Mouse (Mus musculus) A20 (cell line): ENCODE results near the gene Hmgcs2.

Experiments used
- DNase-seq: peaks from one replicate; pipeline ENCODE4 v3.0.0-alpha.2; 2011; ENCODE audit warnings: low read depth, low spot score

Hmgcs2 gene

GRCm38 (mm10) chr3:98336661-98337654 lies 56.7 kb downstream of the Hmgcs2 start:
- DNase-seq, result peak; percentile 87

DNA sequence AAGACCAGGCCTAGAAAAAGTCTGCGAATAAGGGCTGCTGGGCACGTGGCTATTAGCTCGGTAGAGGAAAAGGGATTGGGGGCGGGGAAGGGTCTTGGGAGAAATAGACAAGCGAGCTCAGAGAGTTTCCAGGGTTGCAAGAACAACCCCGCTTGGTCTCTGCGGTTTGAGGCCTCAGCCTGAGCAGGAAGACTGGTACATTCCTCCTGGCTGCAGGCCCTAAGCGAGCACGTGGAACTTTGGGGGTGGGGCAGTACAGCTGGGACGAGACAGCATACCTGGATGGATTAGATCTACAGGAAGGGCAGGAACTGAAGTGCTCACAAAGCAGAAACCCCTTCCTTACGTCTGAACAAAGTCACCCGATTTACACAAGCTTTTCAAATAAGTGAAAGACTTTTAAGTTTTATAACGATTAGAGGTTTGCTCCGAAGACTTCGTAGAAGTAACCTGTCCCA lies 58.4 kb downstream of the Hmgcs2 start:
- DNase-seq, result peak; percentile 72

GRCm38 (mm10) chr3:98339097-98339705 lies 59.0 kb downstream of the Hmgcs2 start:
- peak; percentile 62 for DNase-seq

DNA sequence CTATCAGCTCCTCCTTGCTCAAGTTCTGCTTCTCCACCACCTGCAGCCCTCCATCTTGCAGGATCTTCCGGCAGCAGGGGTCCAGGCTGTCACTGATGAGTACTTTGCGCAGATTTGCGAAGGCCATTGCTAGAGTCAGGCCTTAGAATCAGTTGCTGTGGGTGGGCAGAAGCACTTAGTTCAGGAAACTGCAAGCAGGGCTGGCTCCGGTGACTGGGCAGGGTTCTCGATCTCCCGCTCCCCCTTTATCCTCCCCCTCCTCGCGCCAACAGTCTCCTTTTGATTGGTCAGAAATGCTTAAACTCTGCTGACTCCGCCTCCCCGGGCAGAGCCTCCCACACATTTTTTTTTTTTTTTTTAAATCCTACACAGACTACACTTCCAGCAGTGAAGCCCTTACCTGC lies 59.5 kb downstream of the Hmgcs2 start, which contains the start of gene Phgdh:
Gene Phgdh, minus strand, starts transcription at position 285 of the 404 bp plus-strand sequence.
- peak; percentile 95 for DNase-seq

GRCm38 (mm10) chr3:98340818-98341594 lies 60.8 kb downstream of the Hmgcs2 start:
- no peak for DNase-seq

DNA sequence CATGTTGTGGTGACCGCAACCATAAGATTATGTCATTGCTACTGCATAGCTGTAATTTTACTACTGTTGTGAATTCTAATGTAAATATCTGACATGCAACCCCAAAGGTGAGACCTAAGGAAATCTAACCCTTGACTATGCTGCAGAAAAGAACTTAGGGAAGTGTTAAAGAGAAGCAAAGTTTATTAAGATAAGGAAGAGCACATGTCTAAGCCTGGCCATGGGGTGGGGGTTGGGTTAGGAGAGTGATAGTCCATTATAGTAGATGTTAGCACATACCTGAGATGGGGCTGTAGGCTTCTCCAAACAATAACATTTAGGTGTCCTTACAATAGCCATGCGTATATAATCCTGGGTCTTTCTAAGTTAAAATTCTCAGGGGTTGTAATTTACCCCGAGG lies 63.0 kb downstream of the Hmgcs2 start:
- DNase-seq, result no peak

DNA sequence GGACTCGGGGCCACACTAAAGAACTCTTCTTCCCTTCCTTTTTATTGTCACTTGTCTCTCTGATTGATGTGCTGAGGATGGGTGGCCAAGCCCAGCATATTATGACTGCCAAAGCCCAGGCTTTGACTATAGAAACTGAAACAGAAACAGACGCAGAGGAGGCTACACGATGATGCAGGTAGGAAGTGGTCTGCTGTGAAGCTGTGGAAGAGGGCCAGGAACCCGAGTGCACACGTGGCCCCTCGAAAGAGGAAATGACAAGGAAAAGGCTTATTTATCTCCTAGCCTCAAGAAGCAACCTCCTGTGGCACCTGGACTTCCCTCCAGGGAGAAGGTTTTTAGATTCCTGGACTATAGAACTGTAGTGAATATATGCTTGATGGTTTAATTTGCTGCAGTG lies 67.9 kb downstream of the Hmgcs2 start:
- DNase-seq, result peak; percentile 84

GRCm38 (mm10) chr3:98348705-98349104 lies 68.5 kb downstream of the Hmgcs2 start:
- DNase-seq, result peak; percentile 78

DNA sequence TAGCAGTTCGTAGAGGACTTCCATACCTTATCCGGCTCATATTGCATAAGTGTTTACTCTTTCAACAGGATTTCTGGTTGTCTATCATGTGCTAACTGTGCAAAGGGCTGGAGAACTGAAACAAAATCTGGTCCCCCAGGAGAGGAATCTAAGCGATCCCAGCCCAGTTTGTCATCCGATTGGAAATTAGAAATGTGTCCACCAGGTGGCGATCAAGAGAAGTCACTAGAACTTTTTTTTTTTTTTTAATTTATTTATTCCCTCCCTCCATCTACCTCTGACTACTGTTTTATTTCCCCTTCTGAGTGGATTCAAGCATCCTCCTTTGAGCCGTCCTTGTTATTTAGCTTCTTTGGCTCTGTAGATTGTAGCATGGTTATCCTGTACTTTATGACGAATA lies 73.7 kb downstream of the Hmgcs2 start:
- DNase-seq, result peak; percentile 58

- no peak for DNase-seq
Observed at GRCm38 (mm10) chr3:98355344-98356025, 75.2 kb downstream of the Hmgcs2 start.

GRCm38 (mm10) chr3:98356026-98356365 lies 75.8 kb downstream of the Hmgcs2 start:
- no peak for DNase-seq

DNA sequence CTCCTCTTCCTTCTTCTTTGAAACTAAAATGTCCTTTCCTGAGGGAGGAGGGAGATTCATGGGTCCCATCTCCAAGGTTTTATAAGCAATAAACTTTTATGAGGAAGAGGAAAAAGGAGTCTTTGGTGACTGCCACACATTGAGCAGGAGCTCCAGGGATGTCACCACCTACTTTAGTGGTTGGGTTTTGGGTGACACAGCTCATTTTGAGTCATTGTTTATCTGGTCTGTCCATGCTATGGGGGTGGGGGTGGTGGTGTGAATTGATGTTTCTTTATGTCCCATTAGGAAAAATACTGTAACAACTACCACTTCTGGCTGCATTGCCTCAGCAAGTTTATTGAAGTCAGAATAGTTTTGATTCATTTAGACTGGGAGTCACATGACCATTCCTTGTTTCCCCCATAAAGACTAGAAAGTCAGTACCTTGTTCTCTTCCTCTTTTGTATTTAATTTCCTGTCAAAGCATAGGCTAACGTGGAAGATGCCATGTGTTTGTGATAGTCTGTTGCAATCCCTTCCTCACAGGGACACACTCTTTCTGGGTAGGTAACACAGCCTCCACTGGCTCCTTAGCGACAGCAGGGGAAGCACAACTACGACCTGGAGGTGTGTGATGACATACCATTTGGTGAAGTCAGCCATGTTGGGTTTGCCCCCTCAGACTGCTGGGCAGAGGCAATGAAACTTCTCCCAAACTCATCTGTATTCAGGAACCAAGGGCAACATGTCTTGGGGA lies 76.6 kb downstream of the Hmgcs2 start:
- DNase-seq, result no peak
